Mouse (Mus musculus) bone marrow macrophage, adult 2 months (primary cell): ENCODE data around the gene Snrpd2.

ENCODE experiments used
- CTCF ChIP-seq: IDR thresholded peaks from 2 replicates; pipeline ENCODE4 v1.5.1; 2012; ENCODE audit warnings: low read depth, mild to moderate bottlenecking, low read length, moderate library complexity
- POLR2A ChIP-seq: IDR thresholded peaks from 2 replicates; pipeline ENCODE4 v1.6.1; 2012; ENCODE audit warnings: mild to moderate bottlenecking, low read depth, low read length, borderline replicate concordance

DNA sequence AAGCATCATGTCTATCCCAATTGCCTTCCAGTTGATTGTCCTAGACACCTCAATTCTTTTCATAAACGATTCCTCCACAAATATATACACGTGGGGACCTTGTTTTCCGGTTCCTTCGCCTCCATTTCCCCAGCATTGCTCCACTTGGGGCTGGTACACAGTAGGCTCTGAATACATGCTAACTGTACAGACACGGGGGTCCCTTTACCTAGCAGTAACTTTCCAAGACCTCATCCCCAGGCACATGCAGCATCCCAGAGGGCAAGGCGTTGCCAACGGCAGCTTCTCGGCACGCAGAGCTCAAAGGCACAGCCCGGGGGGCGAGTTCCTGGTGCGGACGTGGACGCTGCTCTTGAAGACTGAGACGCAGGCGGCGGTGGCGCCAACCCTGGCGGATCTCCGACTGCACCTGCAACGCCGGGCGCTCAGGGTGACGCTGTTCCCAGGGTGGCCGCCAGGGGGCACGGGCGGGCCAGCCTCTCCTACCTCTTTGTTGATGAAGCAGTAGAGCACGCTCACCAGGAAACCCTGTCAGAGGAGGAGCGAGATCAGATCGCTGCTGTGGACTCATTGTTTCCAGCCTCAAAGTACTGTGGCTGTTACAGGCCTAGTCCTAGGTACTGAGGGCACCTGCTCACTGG lies 7.8 kb downstream of the Snrpd2 start:
- peak; percentile 47 for TF ChIP-seq CTCF
- TF ChIP-seq POLR2A = no peak
